ENCODE assay signal across 7 mouse cellular contexts in the genomic region with DNA sequence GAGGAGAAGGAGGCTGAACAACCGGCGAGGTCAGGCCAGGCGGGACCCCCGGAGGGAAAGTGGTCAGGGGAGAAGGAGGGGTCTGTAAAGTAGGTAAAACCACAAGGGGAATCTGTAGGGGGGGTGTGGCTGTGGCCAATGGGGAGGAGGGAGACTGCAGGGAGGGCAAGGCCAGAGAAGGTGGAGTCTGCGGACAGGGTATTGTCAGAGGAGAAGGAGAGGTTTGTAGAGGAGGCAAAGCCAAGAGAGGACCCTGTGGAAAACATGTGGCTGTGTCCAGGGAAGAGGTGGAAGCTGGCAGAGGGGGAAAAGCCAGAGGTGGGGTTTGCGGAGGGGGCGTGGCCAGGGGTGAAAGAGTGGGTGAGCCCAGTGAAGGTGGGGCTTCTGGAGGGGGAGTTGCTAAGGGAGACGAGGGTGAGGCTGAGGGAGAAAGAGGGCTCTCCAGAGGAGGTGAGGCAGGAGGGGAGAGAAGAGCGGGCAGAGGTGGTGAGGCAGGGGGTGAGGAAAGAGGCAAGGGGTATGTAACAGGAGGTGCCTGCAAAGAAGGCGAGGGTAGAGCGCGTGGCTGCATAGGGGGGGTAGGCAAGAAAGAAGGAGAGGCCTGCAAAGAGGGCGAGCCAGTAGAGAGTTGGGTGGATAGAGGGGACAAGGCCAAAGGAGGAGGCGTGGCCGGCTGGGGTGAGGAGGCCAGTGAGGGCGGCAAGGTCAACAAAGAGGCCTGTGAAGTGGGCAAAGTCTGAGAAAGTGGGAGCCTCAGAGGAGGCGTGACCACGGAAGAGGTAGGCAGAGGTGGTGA. TPM values are rescaled to one million over a fixed set of nuclear protein-coding genes. Genes with fewer than 3 reads are reported as not detected.
DNase-seq lines count a peak whose midpoint lies in the region; ATAC-seq and TF ChIP-seq lines count a peak whose summit lies in the region.

No protein-coding gene starts in this region.

- peaks cover 2 to 17% of the 10 kb centered on the region in 2 experiments; a peak in 3 of 4 replicates for H3K4me1 ChIP-seq in ES-E14 (ENCODE audit: control insufficient read depth in 2 of 2, insufficient read depth in 2 of 2, low read length in 2 of 2, poor library complexity in 1 of 2)
- peaks cover 35% of the 10 kb centered on the region for H3K4me1 ChIP-seq in forebrain, embryonic 16.5 days (replicated peaks; ENCODE audit: control insufficient read depth, insufficient read depth, low read length)
- peaks cover 10% of the 10 kb centered on the region; the same call in 1 of the 2 replicates for H3K4me1 ChIP-seq in intestine, embryonic 14.5 days (replicated peaks; ENCODE audit: control insufficient read depth, insufficient read depth, low read length)
- H3K4me1 ChIP-seq in liver, embryonic 15.5 days (replicated peaks) = peaks cover 36% of the 10 kb centered on the region

- no peaks in the 10 kb centered on the region for H3K36me3 ChIP-seq in ES-E14 (ENCODE audit: control insufficient read depth, insufficient read depth, low read length, poor library complexity, severe bottlenecking)
- peaks cover 17% of the 10 kb centered on the region for H3K36me3 ChIP-seq in forebrain, embryonic 16.5 days (ENCODE audit: control insufficient read depth, insufficient read depth)
- H3K36me3 ChIP-seq in intestine, embryonic 14.5 days (ENCODE audit: control insufficient read depth, insufficient read depth, low read length) = 0 out of 2 replicates have a peak, but pooled peaks cover 6% of the 10 kb centered on the region
- H3K36me3 ChIP-seq in liver, embryonic 15.5 days (replicated peaks) = no peaks in the 10 kb centered on the region

- no peak overlapping the region for H3K27ac ChIP-seq in ES-E14 (ENCODE audit: insufficient read depth, low read depth, low read length, poor library complexity, severe bottlenecking)
- H3K27ac ChIP-seq in forebrain, embryonic 16.5 days (ENCODE audit: low read length) = no peak overlapping the region; the same call in 1 of the 2 replicates
- H3K27ac ChIP-seq in intestine, embryonic 14.5 days (ENCODE audit: low read depth) = peak overlapping the region; percentile 65
- H3K27ac ChIP-seq in liver, embryonic 15.5 days (replicated peaks) = peak overlapping the region; percentile 55

- in situ Hi-C loops in ES-E14 (cut with MboI; ENCODE audit: low sequenced_read_pairs in 2 of 2, unreplicated experiment in 2 of 2) = no loop called here

- H3K27me3 ChIP-seq in forebrain, embryonic 16.5 days (replicated peaks; ENCODE audit: control insufficient read depth, insufficient read depth, low read length) = no peaks in the 10 kb centered on the region
- H3K27me3 ChIP-seq in intestine, embryonic 14.5 days (replicated peaks; ENCODE audit: control insufficient read depth, insufficient read depth, low read length) = peaks cover 37% of the 10 kb centered on the region
- H3K27me3 ChIP-seq in liver, embryonic 15.5 days = peaks cover 77% of the 10 kb centered on the region

- peak overlapping the region; percentile 59 to 64 for H3K4me3 ChIP-seq in ES-E14 (ENCODE audit: insufficient read depth in 1 of 2, low read depth in 1 of 2, low read length in 2 of 2, poor library complexity in 1 of 2, severe bottlenecking in 1 of 2)
- H3K4me3 ChIP-seq in forebrain, embryonic 16.5 days (replicated peaks; ENCODE audit: low read length) = peak overlapping the region; percentile 49
- H3K4me3 ChIP-seq in intestine, embryonic 14.5 days (ENCODE audit: low read depth, low read length) = peak overlapping the region; percentile 41
- H3K4me3 ChIP-seq in liver, embryonic 15.5 days (replicated peaks) = peak overlapping the region; percentile 46

- WGBS in forebrain, embryonic 16.5 days = 8% methylated on average over 18 of the region's 18 CpGs
- 3% methylated on average over 18 of the region's 18 CpGs for WGBS in intestine, embryonic 14.5 days
- 2% methylated on average over 18 of the region's 18 CpGs for WGBS in liver, embryonic 15.5 days (ENCODE audit: insufficient replicate concordance)

- peak overlapping the region; percentile 96 for H3K4me2 ChIP-seq in forebrain, embryonic 16.5 days (ENCODE audit: low read length)
- peak overlapping the region; percentile 88 for H3K4me2 ChIP-seq in intestine, embryonic 14.5 days (ENCODE audit: low read length)
- peak overlapping the region; percentile 67 for H3K4me2 ChIP-seq in liver, embryonic 15.5 days

- peak overlapping the region; percentile 42; the same call in 1 of the 2 replicates for H3K9ac ChIP-seq in ES-E14 (ENCODE audit: insufficient read depth, low read depth, low read length, poor library complexity, severe bottlenecking)
- peak overlapping the region; percentile 62 for H3K9ac ChIP-seq in forebrain, embryonic 16.5 days (replicated peaks; ENCODE audit: low read depth, low read length)
- H3K9ac ChIP-seq in intestine, embryonic 14.5 days (ENCODE audit: low read length) = peak overlapping the region; percentile 41
- H3K9ac ChIP-seq in liver, embryonic 15.5 days = peak overlapping the region; percentile 15; the same call in 1 of the 2 replicates

- DNase-seq in ES-E14 (ENCODE audit: low read depth, low spot score) = peak; percentile 28
- DNase-seq in adrenal gland, adult 8-10 months = peak; percentile 85
- peak; percentile 81 for DNase-seq in intestine, embryonic 14.5 days (ENCODE audit: low spot score)
- DNase-seq in naive thymus-derived CD4-positive, alpha-beta T cell, adult 2 months (ENCODE audit: low read depth) = peak; percentile 49
- DNase-seq in thymus, postnatal 25 days = peak; percentile 61

- 0 out of 2 replicates have a peak, but pooled peaks cover 1% of the 10 kb centered on the region for H3K9me3 ChIP-seq in ES-E14 (ENCODE audit: control insufficient read depth, insufficient read depth, low read depth, low read length)
- H3K9me3 ChIP-seq in forebrain, embryonic 16.5 days (ENCODE audit: control insufficient read depth, low read length) = 0 out of 2 replicates have a peak, but pooled peaks cover 3% of the 10 kb centered on the region
- H3K9me3 ChIP-seq in intestine, embryonic 14.5 days (ENCODE audit: control insufficient read depth, low read length) = no peaks in the 10 kb centered on the region
- no peaks in the 10 kb centered on the region for H3K9me3 ChIP-seq in liver, embryonic 15.5 days (replicated peaks)

- ATAC-seq in forebrain, embryonic 16.5 days = peak; percentile 6
- peak; percentile 68 for ATAC-seq in intestine, embryonic 14.5 days (replicated peaks; ENCODE audit: low FRiP score, low TSS enrichment, low read depth)
- peak; percentile 71 for ATAC-seq in liver, embryonic 15.5 days (ENCODE audit: insufficient read depth)

TF ChIP-seq in ES-E14, 5 proteins besides CTCF, POLR2A, EP300 and RAD21:
- TF ChIP-seq MAFK (IDR thresholded peaks at IDR 0.05; ENCODE audit: insufficient read depth, low read depth, low read length) (no peak), HCFC1 (IDR thresholded peaks at IDR 0.05; ENCODE audit: borderline replicate concordance, insufficient read depth, low read length) (no peak), CHD2 (IDR thresholded peaks at IDR 0.05; ENCODE audit: low read depth, low read length) (no peak), ZC3H11A (IDR thresholded peaks at IDR 0.05; ENCODE audit: borderline replicate concordance, low read depth, low read length) (no peak), ZNF384 (IDR thresholded peaks at IDR 0.05; ENCODE audit: low read depth, low read length) (no peak)

RNA-seq across cellular contexts. Expression of a gene that starts 3.9 kb away (rescaled TPM):
- total RNA-seq in ES-E14 (2012; rRNA removed) = 0.54 and 1.2 TPM in 2 replicates
- 10 to 100 TPM in 2 of 4 experiments, 1 to 10 TPM in 2; 5.8 to 12.8 (median 9.8) TPM for total RNA-seq in adrenal gland, adult 8-10 months (2022)
- polyA plus RNA-seq in forebrain, embryonic 16.5 days (2015; fragmentation: Nextera tagmentation; extraction: Ambion mirVana) = 47.7 and 49.0 TPM in 2 replicates
- polyA plus RNA-seq in intestine, embryonic 14.5 days (2014; fragmentation: Nextera tagmentation; extraction: Ambion mirVana) = 5.4 and 6.6 TPM in 2 replicates
- polyA plus RNA-seq in liver, embryonic 15.5 days (2015; fragmentation: Nextera tagmentation; extraction: Ambion mirVana) = 0.36 and 0.37 TPM in 2 replicates

RNA-seq across cellular contexts. Expression of a gene that starts 13.2 kb away (rescaled TPM):
- total RNA-seq in ES-E14 (2012; rRNA removed) = 0.67 and 1.1 TPM in 2 replicates
- total RNA-seq in adrenal gland, adult 8-10 months (2022) = 10 to 100 TPM; 27.4 to 59.1 (median 32.8) TPM
- 0.05 TPM in 1 of 2 replicates, not detected in the other for polyA plus RNA-seq in forebrain, embryonic 16.5 days (2015; fragmentation: Nextera tagmentation; extraction: Ambion mirVana)
- 0.81 and 1.3 TPM in 2 replicates for polyA plus RNA-seq in intestine, embryonic 14.5 days (2014; fragmentation: Nextera tagmentation; extraction: Ambion mirVana)
- polyA plus RNA-seq in liver, embryonic 15.5 days (2015; fragmentation: Nextera tagmentation; extraction: Ambion mirVana) = 0.22 and 0.32 TPM in 2 replicates

RNA-seq across cellular contexts. Expression of a gene that starts 25.1 kb away (rescaled TPM):
- total RNA-seq in ES-E14 (2012; rRNA removed) = 21.0 and 22.0 TPM in 2 replicates
- 100 to 1,000 TPM in 3 of 4 experiments, 10 to 100 TPM in 1; 90.9 to 127 (median 124) TPM for total RNA-seq in adrenal gland, adult 8-10 months (2022)
- polyA plus RNA-seq in forebrain, embryonic 16.5 days (2015; fragmentation: Nextera tagmentation; extraction: Ambion mirVana) = 24.3 and 28.9 TPM in 2 replicates
- 17.9 and 19.1 TPM in 2 replicates for polyA plus RNA-seq in intestine, embryonic 14.5 days (2014; fragmentation: Nextera tagmentation; extraction: Ambion mirVana)
- 10.4 and 11.1 TPM in 2 replicates for polyA plus RNA-seq in liver, embryonic 15.5 days (2015; fragmentation: Nextera tagmentation; extraction: Ambion mirVana)

RNA-seq across cellular contexts. Expression of a gene that starts 25.3 kb away (rescaled TPM):
- not detected in 2 replicates for total RNA-seq in ES-E14 (2012; rRNA removed)
- total RNA-seq in adrenal gland, adult 8-10 months (2022) = 1 to 10 TPM; 1.0 to 7.5 (median 3.6) TPM
- 0.98 and 1.3 TPM in 2 replicates for polyA plus RNA-seq in forebrain, embryonic 16.5 days (2015; fragmentation: Nextera tagmentation; extraction: Ambion mirVana)
- polyA plus RNA-seq in intestine, embryonic 14.5 days (2014; fragmentation: Nextera tagmentation; extraction: Ambion mirVana) = 1.4 and 1.7 TPM in 2 replicates
- 0.10 and 0.17 TPM in 2 replicates for polyA plus RNA-seq in liver, embryonic 15.5 days (2015; fragmentation: Nextera tagmentation; extraction: Ambion mirVana)

RNA-seq across cellular contexts. Expression of a gene that starts 34.6 kb away (rescaled TPM):
- total RNA-seq in ES-E14 (2012; rRNA removed) = 1.1 and 1.6 TPM in 2 replicates
- 10 to 100 TPM in 3 of 4 experiments, 1 to 10 TPM in 1; 8.9 to 50.3 (median 28.2) TPM for total RNA-seq in adrenal gland, adult 8-10 months (2022)
- 2.6 and 3.3 TPM in 2 replicates for polyA plus RNA-seq in forebrain, embryonic 16.5 days (2015; fragmentation: Nextera tagmentation; extraction: Ambion mirVana)
- 3.3 and 4.0 TPM in 2 replicates for polyA plus RNA-seq in intestine, embryonic 14.5 days (2014; fragmentation: Nextera tagmentation; extraction: Ambion mirVana)
- 0.36 and 0.68 TPM in 2 replicates for polyA plus RNA-seq in liver, embryonic 15.5 days (2015; fragmentation: Nextera tagmentation; extraction: Ambion mirVana)

Comparison
In these comparisons a context has a peak if more than half of its experiments do, and no peak if none do; other contexts are left out.
1. DNase-seq: peak in every context shown above with its lines; median percentile 85 in adrenal gland, adult 8-10 months; 81 in intestine, embryonic 14.5 days; 61 in thymus, postnatal 25 days; 49 in naive thymus-derived CD4-positive, alpha-beta T cell, adult 2 months; 28 in ES-E14.
2. H3K27ac ChIP-seq: peak in intestine, embryonic 14.5 days (single experiment) and liver, embryonic 15.5 days (single experiment); none in ES-E14 (single experiment) and forebrain, embryonic 16.5 days (single experiment).
3. ATAC-seq: peak in every context shown above with its lines; median percentile 71 in liver, embryonic 15.5 days; 68 in intestine, embryonic 14.5 days; 6 in forebrain, embryonic 16.5 days.
4. Peak in every context shown above with its lines, with median percentiles within 50 percentile points of each other: H3K4me3 ChIP-seq, H3K9ac ChIP-seq and H3K4me2 ChIP-seq.